Mouse (Mus musculus): Measurements from ENCODE around the gene Olfr71. TPM values are rescaled to one million over a fixed set of nuclear protein-coding genes. Genes with fewer than 3 reads are reported as not detected.

Olfr71 gene
- 0.09 TPM in 1 of 2 replicates, not detected in the other for polyA plus RNA-seq (2014; fragmentation: Nextera tagmentation; extraction: Ambion mirVana)

GRCm38 (mm10) chr4:43709869-43710268 is at the start of gene Olfr71:
Gene Olfr71, minus strand, starts transcription at chr4:43710255.
- Histone ChIP-seq H3K36me3 (ENCODE audit: control insufficient read depth, insufficient read depth, low read length) (no peaks in the 10 kb centered on the region), H3K4me1 (ENCODE audit: control insufficient read depth, insufficient read depth, low read length) (no peaks in the 10 kb centered on the region), H3K27me3 (ENCODE audit: control insufficient read depth, insufficient read depth, low read length) (no peaks in the 10 kb centered on the region), H3K9ac (replicated peaks; ENCODE audit: low read depth, low read length) (no peak within 1 kb of the TSS), H3K27ac (ENCODE audit: low read length) (no peak within 1 kb of the TSS), H3K9me3 (ENCODE audit: control insufficient read depth, low read depth, low read length) (no peaks in the 10 kb centered on the region), H3K4me3 (ENCODE audit: low read depth, low read length) (no peak within 1 kb of the TSS), H3K4me2 (replicated peaks; ENCODE audit: low read depth, low read length) (no peak within 1 kb of the TSS)
- ATAC-seq (ENCODE audit: insufficient number of reproducible peaks, insufficient read depth, low FRiP score, low read depth), result no peak
- 66% methylated on average over 6 of the region's 6 CpGs for WGBS

DNA sequence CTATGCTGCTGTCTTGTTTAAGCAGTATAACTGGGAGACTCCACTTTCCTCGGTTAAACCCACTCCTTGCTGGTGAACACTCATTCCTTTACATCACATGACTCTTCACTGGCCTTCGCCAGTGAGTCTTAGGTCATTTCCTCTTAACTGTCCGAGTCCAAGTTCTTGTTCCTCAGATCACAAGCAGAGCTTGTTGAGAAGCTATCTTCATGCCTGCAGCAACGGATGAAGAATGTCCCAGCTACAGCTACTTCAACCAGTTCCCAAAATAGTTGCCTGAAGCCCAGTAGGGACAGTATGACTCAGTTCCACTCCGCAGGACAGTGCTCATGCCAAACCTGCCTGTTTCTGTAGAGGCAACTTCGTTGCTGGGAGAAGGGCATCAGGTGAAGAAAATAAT is 47.2 kb upstream of the Olfr71 start:
- Histone ChIP-seq H3K36me3 (ENCODE audit: control insufficient read depth, insufficient read depth, low read length) (no peaks in the 10 kb centered on the region), H3K27me3 (ENCODE audit: control insufficient read depth, insufficient read depth, low read length) (no peaks in the 10 kb centered on the region), H3K4me1 (ENCODE audit: control insufficient read depth, insufficient read depth, low read length) (no peaks in the 10 kb centered on the region), H3K4me2 (replicated peaks; ENCODE audit: low read depth, low read length) (no peak overlapping the region), H3K27ac (ENCODE audit: low read length) (no peak overlapping the region), H3K9me3 (ENCODE audit: control insufficient read depth, low read depth, low read length) (no peaks in the 10 kb centered on the region), H3K9ac (replicated peaks; ENCODE audit: low read depth, low read length) (no peak overlapping the region), H3K4me3 (ENCODE audit: low read depth, low read length) (no peak overlapping the region)
- ATAC-seq (ENCODE audit: insufficient number of reproducible peaks, insufficient read depth, low FRiP score, low read depth), result no peak
- 79% methylated on average over 6 of the region's 6 CpGs for WGBS

GRCm38 (mm10) chr4:43745187-43745586 is 35.1 kb upstream of the Olfr71 start:
- H3K27ac ChIP-seq (ENCODE audit: low read length), result no peak overlapping the region
- no peaks in the 10 kb centered on the region for H3K9me3 ChIP-seq (ENCODE audit: control insufficient read depth, low read depth, low read length)
- H3K36me3 ChIP-seq (ENCODE audit: control insufficient read depth, insufficient read depth, low read length), result no peaks in the 10 kb centered on the region
- no peak overlapping the region for H3K4me3 ChIP-seq (ENCODE audit: low read depth, low read length)
- WGBS, result 14% methylated on average over 6 of the region's 6 CpGs
- no peaks in the 10 kb centered on the region for H3K4me1 ChIP-seq (ENCODE audit: control insufficient read depth, insufficient read depth, low read length)
- no peaks in the 10 kb centered on the region for H3K27me3 ChIP-seq (ENCODE audit: control insufficient read depth, insufficient read depth, low read length)
- no peak overlapping the region for H3K4me2 ChIP-seq (replicated peaks; ENCODE audit: low read depth, low read length)
- H3K9ac ChIP-seq (replicated peaks; ENCODE audit: low read depth, low read length), result no peak overlapping the region
- no peak for ATAC-seq (ENCODE audit: insufficient number of reproducible peaks, insufficient read depth, low FRiP score, low read depth)

- H3K27me3 ChIP-seq (ENCODE audit: control insufficient read depth, insufficient read depth, low read length), result no peaks in the 10 kb centered on the region
- no peak for ATAC-seq (ENCODE audit: insufficient number of reproducible peaks, insufficient read depth, low FRiP score, low read depth)
- no peaks in the 10 kb centered on the region for H3K4me1 ChIP-seq (ENCODE audit: control insufficient read depth, insufficient read depth, low read length)
- H3K9me3 ChIP-seq (ENCODE audit: control insufficient read depth, low read depth, low read length), result no peaks in the 10 kb centered on the region
- H3K4me2 ChIP-seq (replicated peaks; ENCODE audit: low read depth, low read length), result no peak overlapping the region
- 8% methylated on average over 1 of the region's 1 CpGs for WGBS
- no peak overlapping the region for H3K27ac ChIP-seq (ENCODE audit: low read length)
- no peak overlapping the region for H3K4me3 ChIP-seq (ENCODE audit: low read depth, low read length)
- H3K36me3 ChIP-seq (ENCODE audit: control insufficient read depth, insufficient read depth, low read length), result no peaks in the 10 kb centered on the region
- H3K9ac ChIP-seq (replicated peaks; ENCODE audit: low read depth, low read length), result no peak overlapping the region
Measured at GRCm38 (mm10) chr4:43743099-43743498, 33.0 kb upstream of the Olfr71 start.

- H3K36me3 ChIP-seq (ENCODE audit: control insufficient read depth, insufficient read depth, low read length), result no peaks in the 10 kb centered on the region
- H3K27ac ChIP-seq (ENCODE audit: low read length), result no peak overlapping the region
- H3K4me1 ChIP-seq (ENCODE audit: control insufficient read depth, insufficient read depth, low read length), result no peaks in the 10 kb centered on the region
- no peaks in the 10 kb centered on the region for H3K27me3 ChIP-seq (ENCODE audit: control insufficient read depth, insufficient read depth, low read length)
- H3K9ac ChIP-seq (replicated peaks; ENCODE audit: low read depth, low read length), result no peak overlapping the region
- no peak overlapping the region for H3K4me2 ChIP-seq (replicated peaks; ENCODE audit: low read depth, low read length)
- no peak for ATAC-seq (ENCODE audit: insufficient number of reproducible peaks, insufficient read depth, low FRiP score, low read depth)
- 21% methylated on average over 4 of the region's 4 CpGs for WGBS
- H3K4me3 ChIP-seq (ENCODE audit: low read depth, low read length), result no peak overlapping the region
- H3K9me3 ChIP-seq (ENCODE audit: control insufficient read depth, low read depth, low read length), result no peaks in the 10 kb centered on the region
Measured at GRCm38 (mm10) chr4:43742637-43743036, 32.6 kb upstream of the Olfr71 start.

DNA sequence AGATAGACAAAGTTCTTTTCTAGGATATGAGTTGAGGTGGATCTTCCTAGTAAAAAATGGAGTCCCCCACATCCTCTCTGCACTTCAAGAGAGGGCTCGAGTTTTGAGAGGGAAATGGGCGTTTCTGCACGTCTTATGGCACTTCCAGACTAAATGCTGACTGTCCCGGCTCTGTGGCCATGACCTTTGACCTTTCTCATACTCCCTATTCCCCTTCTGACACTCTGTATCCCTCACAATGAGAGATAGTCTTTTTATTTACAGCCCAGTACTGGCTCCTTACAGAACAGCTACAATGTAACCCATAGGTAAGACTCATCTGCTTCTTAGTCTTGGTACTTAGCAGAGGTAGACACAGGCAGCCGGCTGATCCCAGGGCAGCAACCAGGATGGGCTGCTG is 31.5 kb upstream of the Olfr71 start:
- ATAC-seq (ENCODE audit: insufficient number of reproducible peaks, insufficient read depth, low FRiP score, low read depth), result no peak
- H3K4me1 ChIP-seq (ENCODE audit: control insufficient read depth, insufficient read depth, low read length), result no peaks in the 10 kb centered on the region
- H3K4me3 ChIP-seq (ENCODE audit: low read depth, low read length), result no peak overlapping the region
- no peaks in the 10 kb centered on the region for H3K9me3 ChIP-seq (ENCODE audit: control insufficient read depth, low read depth, low read length)
- H3K9ac ChIP-seq (replicated peaks; ENCODE audit: low read depth, low read length), result no peak overlapping the region
- H3K27ac ChIP-seq (ENCODE audit: low read length), result no peak overlapping the region
- H3K27me3 ChIP-seq (ENCODE audit: control insufficient read depth, insufficient read depth, low read length), result no peaks in the 10 kb centered on the region
- WGBS, result 54% methylated on average over 5 of the region's 5 CpGs
- H3K36me3 ChIP-seq (ENCODE audit: control insufficient read depth, insufficient read depth, low read length), result no peaks in the 10 kb centered on the region
- H3K4me2 ChIP-seq (replicated peaks; ENCODE audit: low read depth, low read length), result no peak overlapping the region

DNA sequence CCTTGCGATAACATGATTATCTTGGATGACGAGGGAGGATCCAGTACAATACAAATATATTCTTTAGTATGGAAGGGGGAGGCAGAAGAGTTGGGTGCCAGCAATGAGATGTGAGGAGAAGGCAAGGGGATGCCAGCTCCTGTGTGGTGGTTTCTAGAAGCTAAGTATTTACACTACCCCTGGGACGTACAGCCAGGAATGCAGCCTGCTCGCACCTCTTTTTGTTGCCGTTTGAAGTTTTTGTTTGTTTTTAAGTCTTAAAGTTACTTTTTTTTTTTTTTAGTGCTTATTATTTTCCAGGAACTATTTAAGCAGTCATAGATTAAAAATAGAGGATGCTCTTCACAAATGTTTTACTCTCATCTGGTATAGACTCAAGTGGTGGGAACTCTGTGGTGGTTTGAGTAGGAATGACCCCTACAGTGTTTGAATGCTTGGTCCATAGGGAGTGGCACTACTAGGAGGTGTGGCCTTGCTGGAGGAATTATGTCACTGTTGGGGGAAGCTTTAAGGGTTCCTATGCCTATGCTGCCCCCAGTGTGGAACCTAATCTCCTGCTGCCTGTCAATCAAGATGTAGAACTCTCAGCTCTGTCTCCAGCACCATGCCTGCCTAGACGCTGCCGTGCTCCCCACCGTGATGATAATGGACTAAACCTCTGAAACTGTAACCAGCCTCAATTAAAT is 29.1 kb upstream of the Olfr71 start:
- Histone ChIP-seq H3K4me3 (ENCODE audit: low read depth, low read length) (no peak overlapping the region), H3K4me2 (replicated peaks; ENCODE audit: low read depth, low read length) (no peak overlapping the region), H3K9me3 (ENCODE audit: control insufficient read depth, low read depth, low read length) (no peaks in the 10 kb centered on the region), H3K27me3 (ENCODE audit: control insufficient read depth, insufficient read depth, low read length) (no peaks in the 10 kb centered on the region), H3K4me1 (ENCODE audit: control insufficient read depth, insufficient read depth, low read length) (no peaks in the 10 kb centered on the region), H3K9ac (replicated peaks; ENCODE audit: low read depth, low read length) (no peak overlapping the region), H3K36me3 (ENCODE audit: control insufficient read depth, insufficient read depth, low read length) (no peaks in the 10 kb centered on the region), H3K27ac (ENCODE audit: low read length) (no peak overlapping the region)
- WGBS, result 65% methylated on average over 8 of the region's 8 CpGs
- no peak for ATAC-seq (ENCODE audit: insufficient number of reproducible peaks, insufficient read depth, low FRiP score, low read depth)

GRCm38 (mm10) chr4:43737144-43737543 is 27.1 kb upstream of the Olfr71 start:
- Histone ChIP-seq H3K9me3 (ENCODE audit: control insufficient read depth, low read depth, low read length) (no peaks in the 10 kb centered on the region), H3K27ac (ENCODE audit: low read length) (no peak overlapping the region)
- WGBS, result 84% methylated on average over 6 of the region's 6 CpGs

DNA sequence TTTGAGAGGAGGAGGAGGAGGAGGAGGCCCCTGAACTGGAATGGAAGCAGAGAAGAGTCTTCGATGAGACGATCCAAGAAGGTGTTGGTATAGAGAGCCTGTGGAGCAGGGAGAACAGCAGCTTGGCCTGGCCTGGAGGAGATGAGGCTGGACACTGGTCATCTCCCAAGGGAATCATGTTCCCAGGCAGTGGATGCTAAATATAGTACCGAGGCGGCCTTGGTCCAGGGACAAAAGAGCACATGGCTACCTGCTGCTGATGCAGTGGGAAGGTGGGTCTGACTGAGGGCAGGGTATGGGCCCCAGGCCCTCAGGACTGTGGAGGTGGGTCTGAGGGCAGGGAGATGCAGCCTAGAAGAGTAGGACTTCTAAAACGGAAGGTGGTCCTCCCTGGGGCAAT is 23.1 kb upstream of the Olfr71 start:
- Histone ChIP-seq H3K4me1 (ENCODE audit: control insufficient read depth, insufficient read depth, low read length) (peaks cover 20% of the 10 kb centered on the region), H3K27ac (ENCODE audit: low read length) (no peak overlapping the region), H3K27me3 (ENCODE audit: control insufficient read depth, insufficient read depth, low read length) (no peaks in the 10 kb centered on the region), H3K9ac (replicated peaks; ENCODE audit: low read depth, low read length) (no peak overlapping the region), H3K4me2 (replicated peaks; ENCODE audit: low read depth, low read length) (no peak overlapping the region), H3K36me3 (ENCODE audit: control insufficient read depth, insufficient read depth, low read length) (no peaks in the 10 kb centered on the region), H3K9me3 (ENCODE audit: control insufficient read depth, low read depth, low read length) (no peaks in the 10 kb centered on the region), H3K4me3 (ENCODE audit: low read depth, low read length) (no peak overlapping the region)
- no peak for ATAC-seq (ENCODE audit: insufficient number of reproducible peaks, insufficient read depth, low FRiP score, low read depth)
- 85% methylated on average over 5 of the region's 5 CpGs for WGBS

More at GRCm38 (mm10) chr4:43737144-43737543, 27.1 kb upstream of the Olfr71 start:
- no peaks in the 10 kb centered on the region for H3K27me3 ChIP-seq (ENCODE audit: control insufficient read depth, insufficient read depth, low read length)
- H3K9ac ChIP-seq (replicated peaks; ENCODE audit: low read depth, low read length), result no peak overlapping the region
- no peaks in the 10 kb centered on the region for H3K36me3 ChIP-seq (ENCODE audit: control insufficient read depth, insufficient read depth, low read length)
- H3K4me3 ChIP-seq (ENCODE audit: low read depth, low read length), result no peak overlapping the region
- no peak overlapping the region for H3K4me2 ChIP-seq (replicated peaks; ENCODE audit: low read depth, low read length)
- no peaks in the 10 kb centered on the region for H3K4me1 ChIP-seq (ENCODE audit: control insufficient read depth, insufficient read depth, low read length)
- no peak for ATAC-seq (ENCODE audit: insufficient number of reproducible peaks, insufficient read depth, low FRiP score, low read depth)

Measured in stomach, embryonic 14.5 days (tissue).